Mouse (Mus musculus) heart, embryonic 13.5 days (tissue): ENCODE results near the gene Abl1. TPM values are rescaled to one million over a fixed set of nuclear protein-coding genes. Genes with fewer than 3 reads are reported as not detected.

Experiments used
- ATAC-seq: fragments of 200-750 bp; cut with Nextera tagmentation; 2 replicates; pipeline ENCODE4 v1.8.0; 2017; ENCODE audit warnings: moderate TSS enrichment; ENCODE audit not compliant: insufficient number of reproducible peaks, low FRiP score, low TSS enrichment; ENCODE audit errors: extremely low read depth
- H3K27ac ChIP-seq: fragments of 300-500 bp; sonication (generic); replicated peaks from 2 replicates; pipeline ENCODE4 v1.5.1; 2015; ENCODE audit warnings: moderate library complexity, mild to moderate bottlenecking, inconsistent platforms
- H3K27me3 ChIP-seq: fragments of 300-500 bp; sonication (generic); replicated peaks from 2 replicates; pipeline ENCODE4 v1.6.1; 2015; ENCODE audit warnings: mild to moderate bottlenecking, inconsistent platforms
- H3K36me3 ChIP-seq: fragments of 300-500 bp; sonication (generic); 2 replicates; pipeline ENCODE4 v1.6.1; 2015; ENCODE audit warnings: mild to moderate bottlenecking, inconsistent platforms
- H3K4me1 ChIP-seq: fragments of 300-500 bp; sonication (generic); 2 replicates; pipeline ENCODE4 v1.6.1; 2015; ENCODE audit warnings: inconsistent platforms
- H3K4me2 ChIP-seq: fragments of 300-500 bp; sonication (generic); 2 replicates; pipeline ENCODE4 v1.6.1; 2015; ENCODE audit warnings: inconsistent platforms, mild to moderate bottlenecking, moderate library complexity
- H3K4me3 ChIP-seq: fragments of 300-500 bp; sonication (generic); 2 replicates; pipeline ENCODE4 v1.5.1; 2015; ENCODE audit warnings: moderate library complexity, mild to moderate bottlenecking, inconsistent platforms
- H3K9ac ChIP-seq: fragments of 300-500 bp; sonication (generic); 2 replicates; pipeline ENCODE4 v1.6.1; 2015; ENCODE audit warnings: inconsistent platforms, mild to moderate bottlenecking, moderate library complexity
- H3K9me3 ChIP-seq: fragments of 300-500 bp; sonication (generic); 2 replicates; pipeline ENCODE4 v1.6.1; 2016; ENCODE audit warnings: inconsistent platforms
- WGBS: fragments of 180-500 bp; shearing (Covaris S2); methylation state at CpG from one replicate; pipeline ENCODE4 v1.1.7; 2015; ENCODE audit warnings: mixed read lengths; 5-methylcytosine and 5-hydroxymethylcytosine counted together
- polyA plus RNA-seq: library from polyadenylated mRNA; unstranded; fragments of >200 nt; fragmentation: Nextera tagmentation; extraction: Ambion mirVana; gene quantifications from 2 replicates; pipeline ENCODE4 v1.2.1, GENCODE M21; 2015

Abl1 gene
- polyA plus RNA-seq, 1 experiment from 2014 or later = 27.9 TPM

- Histone ChIP-seq H3K4me3 (peak overlapping the region; percentile 29), H3K27ac (peak overlapping the region; percentile 87), H3K4me1 (peaks cover 70% of the 10 kb centered on the region), H3K9ac (peak overlapping the region; percentile 69), H3K9me3 (peaks cover 9% of the 10 kb centered on the region; the same call in 1 of the 2 replicates), H3K4me2 (peak overlapping the region; percentile 61), H3K36me3 (no peaks in the 10 kb centered on the region), H3K27me3 (no peaks in the 10 kb centered on the region)
- WGBS = 16% methylated on average over 10 of the region's 10 CpGs
- ATAC-seq = peak; percentile 68; the same call in 1 of the 2 replicates
These were observed 61.0 kb downstream of the Abl1 start for GRCm38 (mm10) chr2:31749046-31749709.

DNA sequence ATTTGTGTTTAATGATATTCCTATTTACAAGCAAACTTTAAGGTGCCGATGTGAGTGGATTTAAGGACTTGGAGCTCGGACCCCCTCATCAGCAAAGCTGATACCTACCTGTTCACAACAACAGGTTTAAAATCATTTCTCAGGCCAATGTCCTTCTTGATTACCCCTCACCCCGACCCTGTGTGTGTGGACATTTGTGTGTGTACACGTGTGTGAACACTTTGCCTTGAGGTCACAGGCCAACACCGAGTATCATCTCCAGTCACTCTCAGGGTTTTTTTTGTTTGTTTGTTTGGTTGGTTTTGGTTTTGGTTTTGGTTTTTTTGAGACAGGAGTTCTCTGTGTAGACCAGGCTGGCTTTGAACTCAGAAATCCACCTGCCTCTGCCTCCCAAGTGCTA lies 62.0 kb downstream of the Abl1 start:
- no peak overlapping the region for H3K9ac ChIP-seq
- 79% methylated on average over 5 of the region's 5 CpGs for WGBS
- H3K36me3 ChIP-seq = 0 out of 2 replicates have a peak, but pooled peaks cover 5% of the 10 kb centered on the region
- H3K27ac ChIP-seq = no peak overlapping the region
- H3K9me3 ChIP-seq = peaks cover 9% of the 10 kb centered on the region; the same call in 1 of the 2 replicates
- no peak overlapping the region for H3K4me2 ChIP-seq
- no peaks in the 10 kb centered on the region for H3K27me3 ChIP-seq
- no peak overlapping the region for H3K4me3 ChIP-seq
- peaks cover 62% of the 10 kb centered on the region for H3K4me1 ChIP-seq
- ATAC-seq = no peak

DNA sequence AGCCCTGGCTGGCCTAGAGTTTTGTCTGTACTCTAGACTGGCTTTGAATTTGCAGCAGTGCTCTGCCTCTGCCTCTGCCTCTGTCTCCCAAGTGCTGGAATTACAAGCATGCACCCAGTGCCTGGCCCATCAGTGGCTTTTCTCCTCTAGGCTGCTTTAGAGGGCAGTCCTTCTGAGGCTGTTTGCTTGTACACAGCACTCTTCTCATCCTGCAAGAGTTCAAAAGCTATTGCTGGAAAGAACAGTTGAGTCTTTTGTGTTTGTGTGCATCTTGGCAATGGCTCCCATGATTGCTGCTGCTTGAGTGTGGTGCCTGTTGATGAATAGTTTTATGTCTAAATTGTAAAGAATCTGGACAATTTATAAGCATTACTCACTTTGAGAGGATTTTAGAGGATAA lies 69.3 kb downstream of the Abl1 start:
- peaks cover 47% of the 10 kb centered on the region for H3K4me1 ChIP-seq
- H3K27me3 ChIP-seq = no peaks in the 10 kb centered on the region
- H3K9me3 ChIP-seq = peaks cover 9% of the 10 kb centered on the region; the same call in 1 of the 2 replicates
- ATAC-seq = no peak
- H3K9ac ChIP-seq = no peak overlapping the region; the same call in 1 of the 2 replicates
- H3K4me2 ChIP-seq = no peak overlapping the region
- H3K36me3 ChIP-seq = 0 out of 2 replicates have a peak, but pooled peaks cover 9% of the 10 kb centered on the region
- H3K27ac ChIP-seq = peak overlapping the region; percentile 84
- H3K4me3 ChIP-seq = no peak overlapping the region

DNA sequence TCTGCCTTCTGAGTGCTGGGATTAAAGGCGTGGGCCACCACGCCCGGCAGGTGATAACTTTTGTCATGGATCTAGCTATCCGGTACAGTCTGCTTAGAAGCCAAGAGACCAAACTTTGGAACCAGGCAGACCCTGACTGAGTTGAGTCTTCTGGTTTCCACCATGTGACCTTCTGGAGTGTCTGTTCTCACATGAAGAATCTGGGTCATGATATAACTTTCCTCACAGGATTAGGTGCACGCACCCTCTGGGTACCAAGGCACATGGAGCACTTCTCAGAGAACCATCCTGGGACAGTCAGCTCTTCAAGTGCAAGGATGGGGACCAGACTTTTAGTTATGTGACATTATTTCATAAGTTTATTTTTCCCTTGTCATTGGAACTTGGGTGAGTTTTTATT lies 70.8 kb downstream of the Abl1 start:
- 81% methylated on average over 5 of the region's 5 CpGs for WGBS
- H3K4me2 ChIP-seq = peak overlapping the region; percentile 95
- H3K9ac ChIP-seq = peak overlapping the region; percentile 93
- no peak for ATAC-seq
- 0 out of 2 replicates have a peak, but pooled peaks cover 9% of the 10 kb centered on the region for H3K36me3 ChIP-seq
- H3K27me3 ChIP-seq = no peaks in the 10 kb centered on the region
- H3K9me3 ChIP-seq = peaks cover 2% of the 10 kb centered on the region; the same call in 1 of the 2 replicates
- H3K4me3 ChIP-seq = peak overlapping the region; percentile 77
- H3K27ac ChIP-seq = peak overlapping the region; percentile 96
- H3K4me1 ChIP-seq = peaks cover 57% of the 10 kb centered on the region

- Histone ChIP-seq H3K36me3 (peaks cover 9% of the 10 kb centered on the region; the same call in 1 of the 2 replicates), H3K27ac (peak overlapping the region; percentile 96), H3K4me2 (peak overlapping the region; percentile 95), H3K9ac (peak overlapping the region; percentile 93), H3K27me3 (no peaks in the 10 kb centered on the region), H3K4me3 (peak overlapping the region; percentile 77), H3K9me3 (no peaks in the 10 kb centered on the region), H3K4me1 (peaks cover 66% of the 10 kb centered on the region)
- under 1% methylated on average over 42 of the region's 42 CpGs for WGBS
- ATAC-seq = peak; percentile 72; the same call in 1 of the 2 replicates
These were observed 71.7 kb downstream of the Abl1 start for GRCm38 (mm10) chr2:31759751-31760460.

DNA sequence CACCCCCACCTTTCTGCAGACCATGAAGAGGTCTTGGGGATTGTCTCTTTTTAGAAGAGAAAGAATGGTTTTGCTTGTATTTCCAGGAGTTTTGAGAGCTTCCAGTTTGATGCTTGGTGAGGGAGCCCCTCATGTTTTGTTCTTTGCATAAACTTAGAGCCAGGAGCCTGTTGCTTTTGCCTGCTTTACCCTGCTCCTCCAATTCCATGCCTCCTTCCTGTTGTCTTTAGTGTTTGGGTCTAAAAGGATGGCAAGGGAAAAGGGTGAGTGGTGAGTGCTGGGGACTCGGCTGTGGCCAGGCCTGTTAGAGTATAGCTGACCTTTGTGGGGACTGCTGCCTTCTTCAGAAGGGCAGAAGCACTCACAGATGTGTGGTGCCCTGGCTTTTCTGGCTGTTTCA lies 72.3 kb downstream of the Abl1 start:
- peak overlapping the region; percentile 95 for H3K4me2 ChIP-seq
- peaks cover 9% of the 10 kb centered on the region; the same call in 1 of the 2 replicates for H3K36me3 ChIP-seq
- ATAC-seq = no peak
- H3K9me3 ChIP-seq = no peaks in the 10 kb centered on the region
- no peaks in the 10 kb centered on the region for H3K27me3 ChIP-seq
- peak overlapping the region; percentile 93 for H3K9ac ChIP-seq
- peaks cover 71% of the 10 kb centered on the region for H3K4me1 ChIP-seq
- H3K4me3 ChIP-seq = peak overlapping the region; percentile 77
- 0% methylated on average over 1 of the region's 1 CpGs for WGBS
- H3K27ac ChIP-seq = peak overlapping the region; percentile 96

- Histone ChIP-seq H3K4me1 (peaks cover 78% of the 10 kb centered on the region), H3K27me3 (no peaks in the 10 kb centered on the region), H3K27ac (peak overlapping the region; percentile 96), H3K9me3 (no peaks in the 10 kb centered on the region), H3K9ac (peak overlapping the region; percentile 93), H3K4me3 (peak overlapping the region; percentile 77), H3K36me3 (peaks cover 4% of the 10 kb centered on the region; the same call in 1 of the 2 replicates), H3K4me2 (peak overlapping the region; percentile 95)
- WGBS = 9% methylated on average over 7 of the region's 7 CpGs
- no peak for ATAC-seq
These were observed 72.9 kb downstream of the Abl1 start for GRCm38 (mm10) chr2:31761115-31761531.

- Histone ChIP-seq H3K4me2 (peak overlapping the region; percentile 95), H3K4me1 (peaks cover 80% of the 10 kb centered on the region), H3K9ac (peak overlapping the region; percentile 93), H3K4me3 (peak overlapping the region; percentile 77), H3K9me3 (no peaks in the 10 kb centered on the region), H3K36me3 (peaks cover 4% of the 10 kb centered on the region; the same call in 1 of the 2 replicates), H3K27ac (peak overlapping the region; percentile 96), H3K27me3 (no peaks in the 10 kb centered on the region)
- WGBS = 8% methylated on average over 4 of the region's 4 CpGs
- no peak for ATAC-seq
These were observed 73.4 kb downstream of the Abl1 start for GRCm38 (mm10) chr2:31761585-31761984.

DNA sequence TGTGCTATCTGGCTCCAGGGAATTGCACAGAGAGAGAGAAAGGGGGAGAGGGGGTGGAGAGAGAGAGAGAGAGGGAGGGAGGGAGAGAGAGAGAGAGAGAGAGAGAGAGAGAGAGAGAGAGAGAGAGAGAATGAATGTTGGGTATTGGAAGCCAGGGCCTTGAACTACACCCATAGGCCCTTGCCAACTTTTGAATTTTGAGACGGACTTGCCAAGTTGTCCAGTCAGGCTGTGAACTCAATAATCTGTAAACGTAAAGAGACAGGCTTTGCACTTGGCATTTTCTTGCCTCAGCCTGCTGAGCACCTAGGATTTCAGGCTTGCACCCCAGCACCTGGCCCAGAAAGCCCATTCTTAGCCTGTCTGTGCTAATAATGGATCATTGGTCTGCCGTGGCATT lies 74.0 kb downstream of the Abl1 start:
- peak overlapping the region; percentile 96 for H3K27ac ChIP-seq
- no peaks in the 10 kb centered on the region for H3K9me3 ChIP-seq
- H3K4me2 ChIP-seq = peak overlapping the region; percentile 95
- H3K9ac ChIP-seq = peak overlapping the region; percentile 93
- peaks cover 81% of the 10 kb centered on the region for H3K4me1 ChIP-seq
- H3K4me3 ChIP-seq = peak overlapping the region; percentile 77
- peaks cover 4% of the 10 kb centered on the region; the same call in 1 of the 2 replicates for H3K36me3 ChIP-seq
- H3K27me3 ChIP-seq = no peaks in the 10 kb centered on the region
- WGBS = 31% methylated on average over 3 of the region's 3 CpGs
- no peak for ATAC-seq

DNA sequence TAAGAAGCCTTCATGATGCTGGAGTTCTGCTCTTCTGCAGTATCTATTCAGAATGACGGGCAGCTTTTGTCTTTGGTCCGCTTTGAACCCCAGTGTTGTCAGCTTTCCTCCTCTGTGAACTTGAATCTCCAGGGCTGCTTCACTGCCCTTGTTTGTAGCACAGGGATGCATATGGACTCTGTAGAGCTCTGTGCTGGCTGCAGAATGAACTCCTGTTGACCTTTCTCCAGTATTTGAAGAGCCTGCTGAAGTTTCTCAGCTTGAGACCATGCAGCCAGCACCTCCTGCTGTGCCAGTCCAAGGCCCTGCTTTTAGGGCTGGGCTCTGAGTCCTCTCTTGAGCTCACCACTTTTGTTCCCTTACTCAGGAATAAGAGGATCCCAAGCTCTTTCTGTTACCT lies 74.7 kb downstream of the Abl1 start:
- H3K27ac ChIP-seq = peak overlapping the region; percentile 96
- peaks cover 4% of the 10 kb centered on the region; the same call in 1 of the 2 replicates for H3K36me3 ChIP-seq
- no peaks in the 10 kb centered on the region for H3K27me3 ChIP-seq
- WGBS = 20% methylated on average over 2 of the region's 2 CpGs
- peaks cover 81% of the 10 kb centered on the region for H3K4me1 ChIP-seq
- H3K4me2 ChIP-seq = peak overlapping the region; percentile 95
- H3K9ac ChIP-seq = peak overlapping the region; percentile 74
- no peak for ATAC-seq
- H3K9me3 ChIP-seq = no peaks in the 10 kb centered on the region
- H3K4me3 ChIP-seq = peak overlapping the region; percentile 77

GRCm38 (mm10) chr2:31763271-31763670 lies 75.1 kb downstream of the Abl1 start:
- Histone ChIP-seq H3K9me3 (no peaks in the 10 kb centered on the region), H3K36me3 (peaks cover 4% of the 10 kb centered on the region; the same call in 1 of the 2 replicates), H3K27me3 (no peaks in the 10 kb centered on the region), H3K27ac (peak overlapping the region; percentile 96), H3K4me3 (peak overlapping the region; percentile 77), H3K4me1 (peaks cover 83% of the 10 kb centered on the region), H3K9ac (peak overlapping the region; percentile 74), H3K4me2 (peak overlapping the region; percentile 95)
- no peak for ATAC-seq
- 31% methylated on average over 2 of the region's 2 CpGs for WGBS
